Mouse (Mus musculus): ENCODE results near the gene Myf6. TPM values are rescaled to one million over a fixed set of nuclear protein-coding genes. Genes with fewer than 3 reads are reported as not detected.

Gene Myf6
- polyA plus RNA-seq, 1 experiment from 2014 or later, result 2.1 TPM

- Histone ChIP-seq H3K4me1 (peaks cover 11% of the 10 kb centered on the region), H3K4me2 (replicated peaks) (peak overlapping the region; percentile 62), H3K9me3 (no peaks in the 10 kb centered on the region), H3K27me3 (peaks cover 11% of the 10 kb centered on the region), H3K4me3 (peak overlapping the region; percentile 33), H3K36me3 (no peaks in the 10 kb centered on the region), H3K9ac (peak overlapping the region; percentile 46; the same call in 1 of the 2 replicates), H3K27ac (no peak overlapping the region)
- WGBS, result 33% methylated on average over 18 of the region's 18 CpGs
- peak; percentile 54 for ATAC-seq (ENCODE audit: low FRiP score, low read depth)
These were observed 1.5 kb downstream of the Myf6 start for GRCm38 (mm10) chr10:107492867-107493579.

- peaks cover 35% of the 10 kb centered on the region for H3K27me3 ChIP-seq
These were observed 5.8 kb downstream of the Myf6 start for GRCm38 (mm10) chr10:107488654-107489315.

GRCm38 (mm10) chr10:107486770-107487169, 7.8 kb downstream of the Myf6 start:
- no peaks in the 10 kb centered on the region for H3K36me3 ChIP-seq
- H3K27me3 ChIP-seq, result peaks cover 35% of the 10 kb centered on the region
- H3K9me3 ChIP-seq, result no peaks in the 10 kb centered on the region
- peak overlapping the region; percentile 32; the same call in 1 of the 2 replicates for H3K4me2 ChIP-seq (replicated peaks)
- WGBS, result 45% methylated on average over 12 of the region's 12 CpGs
- no peak overlapping the region for H3K27ac ChIP-seq
- no peak for ATAC-seq (ENCODE audit: low FRiP score, low read depth)
- no peak overlapping the region for H3K9ac ChIP-seq
- H3K4me3 ChIP-seq, result 0 out of 2 replicates have a peak overlapping the region, but pooled peaks have one; percentile 10
- H3K4me1 ChIP-seq, result no peaks in the 10 kb centered on the region

More at GRCm38 (mm10) chr10:107488654-107489315, 5.8 kb downstream of the Myf6 start:
- WGBS, result 26% methylated on average over 12 of the region's 12 CpGs
- no peaks in the 10 kb centered on the region for H3K9me3 ChIP-seq
- H3K27ac ChIP-seq, result no peak overlapping the region
- no peak overlapping the region for H3K4me3 ChIP-seq
- ATAC-seq (ENCODE audit: low FRiP score, low read depth), result no peak
- no peaks in the 10 kb centered on the region for H3K36me3 ChIP-seq
- H3K4me2 ChIP-seq (replicated peaks), result peak overlapping the region; percentile 42
- no peak overlapping the region for H3K9ac ChIP-seq
- H3K4me1 ChIP-seq, result peaks cover 5% of the 10 kb centered on the region

- peaks cover 35% of the 10 kb centered on the region for H3K27me3 ChIP-seq
- H3K4me3 ChIP-seq, result peak within 1 kb of the TSS; percentile 19
- ATAC-seq (ENCODE audit: low FRiP score, low read depth), result peak; percentile 35; the same call in 1 of the 2 replicates
- H3K4me1 ChIP-seq, result no peaks in the 10 kb centered on the region
- peak within 1 kb of the TSS; percentile 32 for H3K4me2 ChIP-seq (replicated peaks)
- H3K36me3 ChIP-seq, result no peaks in the 10 kb centered on the region
- H3K27ac ChIP-seq, result no peak within 1 kb of the TSS; the same call in 1 of the 2 replicates
- H3K9ac ChIP-seq, result 0 out of 2 replicates have a peak within 1 kb of the TSS, but pooled peaks have one; percentile 31
- H3K9me3 ChIP-seq, result no peaks in the 10 kb centered on the region
- 32% methylated on average over 8 of the region's 8 CpGs for WGBS
These were observed 8.7 kb downstream of the Myf6 start, which contains the start of gene Myf5 for GRCm38 (mm10) chr10:107485870-107486269. Gene Myf5 (minus strand): TSS chr10:107486134.

GRCm38 (mm10) chr10:107484050-107484449, 10.5 kb downstream of the Myf6 start:
- Histone ChIP-seq H3K4me2 (replicated peaks) (0 out of 2 replicates have a peak overlapping the region, but pooled peaks have one; percentile 1), H3K4me1 (no peaks in the 10 kb centered on the region), H3K36me3 (no peaks in the 10 kb centered on the region), H3K9me3 (no peaks in the 10 kb centered on the region), H3K4me3 (peak overlapping the region; percentile 19), H3K27ac (no peak overlapping the region), H3K27me3 (peaks cover 32% of the 10 kb centered on the region), H3K9ac (no peak overlapping the region; the same call in 1 of the 2 replicates)
- 52% methylated on average over 10 of the region's 10 CpGs for WGBS
- no peak for ATAC-seq (ENCODE audit: low FRiP score, low read depth)

- Histone ChIP-seq H3K4me2 (replicated peaks) (no peak overlapping the region), H3K36me3 (no peaks in the 10 kb centered on the region), H3K9me3 (no peaks in the 10 kb centered on the region), H3K27me3 (no peaks in the 10 kb centered on the region), H3K9ac (no peak overlapping the region), H3K27ac (no peak overlapping the region), H3K4me1 (no peaks in the 10 kb centered on the region), H3K4me3 (no peak overlapping the region)
- 48% methylated on average over 2 of the region's 2 CpGs for WGBS
- no peak for ATAC-seq (ENCODE audit: low FRiP score, low read depth)
These were observed 21.0 kb downstream of the Myf6 start for GRCm38 (mm10) chr10:107473497-107473896.

GRCm38 (mm10) chr10:107471712-107472111, 22.8 kb downstream of the Myf6 start:
- Histone ChIP-seq H3K27me3 (no peaks in the 10 kb centered on the region), H3K27ac (no peak overlapping the region), H3K9me3 (no peaks in the 10 kb centered on the region), H3K9ac (no peak overlapping the region), H3K4me3 (no peak overlapping the region), H3K4me1 (0 out of 2 replicates have a peak, but pooled peaks cover 3% of the 10 kb centered on the region), H3K36me3 (no peaks in the 10 kb centered on the region), H3K4me2 (replicated peaks) (no peak overlapping the region)
- WGBS, result 82% methylated on average over 5 of the region's 5 CpGs
- ATAC-seq (ENCODE audit: low FRiP score, low read depth), result no peak

GRCm38 (mm10) chr10:107467819-107468218, 26.7 kb downstream of the Myf6 start:
- no peak overlapping the region for H3K4me2 ChIP-seq (replicated peaks)
- H3K9ac ChIP-seq, result no peak overlapping the region
- H3K9me3 ChIP-seq, result no peaks in the 10 kb centered on the region
- H3K4me3 ChIP-seq, result no peak overlapping the region
- H3K36me3 ChIP-seq, result no peaks in the 10 kb centered on the region
- H3K27ac ChIP-seq, result no peak overlapping the region
- 0 out of 2 replicates have a peak, but pooled peaks cover 3% of the 10 kb centered on the region for H3K4me1 ChIP-seq
- no peaks in the 10 kb centered on the region for H3K27me3 ChIP-seq
- no peak for ATAC-seq (ENCODE audit: low FRiP score, low read depth)
- 80% methylated on average over 7 of the region's 7 CpGs for WGBS

- no peak for ATAC-seq (ENCODE audit: low FRiP score, low read depth)
- Histone ChIP-seq H3K4me3 (no peak overlapping the region), H3K27me3 (no peaks in the 10 kb centered on the region), H3K27ac (no peak overlapping the region), H3K4me1 (no peaks in the 10 kb centered on the region), H3K9ac (no peak overlapping the region), H3K9me3 (no peaks in the 10 kb centered on the region), H3K4me2 (replicated peaks) (no peak overlapping the region), H3K36me3 (no peaks in the 10 kb centered on the region)
- 88% methylated on average over 5 of the region's 5 CpGs for WGBS
These were observed 44.8 kb downstream of the Myf6 start for GRCm38 (mm10) chr10:107449496-107450330.
